Mouse (Mus musculus): ENCODE results near the gene Cd52. TPM values are rescaled to one million over a fixed set of nuclear protein-coding genes. Genes with fewer than 3 reads are reported as not detected.

The Cd52 gene
- polyA plus RNA-seq, 1 experiment from 2014 or later: 10.6 TPM

DNA sequence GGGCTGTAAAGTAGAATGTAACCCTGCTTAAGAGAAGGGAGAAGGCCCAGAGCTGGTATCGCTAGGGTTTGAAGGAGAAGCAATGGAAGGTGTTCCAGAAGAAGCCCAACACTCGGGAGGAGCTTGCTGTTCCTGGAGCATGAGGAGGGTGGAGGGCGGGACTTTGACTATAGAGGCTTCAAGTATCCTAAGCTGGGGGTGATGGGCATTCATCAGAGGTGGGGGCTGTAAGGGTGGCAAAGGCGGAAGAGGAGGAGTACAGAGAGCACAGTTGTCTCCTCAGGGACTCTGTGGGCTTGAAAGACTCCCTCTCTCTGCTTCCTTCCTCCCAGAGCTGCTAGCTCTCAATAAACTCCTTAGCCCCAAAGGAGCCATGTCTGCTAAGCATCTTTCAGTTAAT, 5.4 kb upstream of the Cd52 start:
- Histone ChIP-seq H3K4me2 (replicated peaks) (no peak overlapping the region), H3K9ac (no peak overlapping the region), H3K36me3 (no peaks in the 10 kb centered on the region), H3K9me3 (no peaks in the 10 kb centered on the region), H3K27ac (no peak overlapping the region), H3K27me3 (no peaks in the 10 kb centered on the region), H3K4me3 (no peak overlapping the region), H3K4me1 (peaks cover 5% of the 10 kb centered on the region; the same call in 1 of the 2 replicates)
- no peak for ATAC-seq (ENCODE audit: low FRiP score, low read depth)
- 76% methylated on average over 4 of the region's 4 CpGs for WGBS

DNA sequence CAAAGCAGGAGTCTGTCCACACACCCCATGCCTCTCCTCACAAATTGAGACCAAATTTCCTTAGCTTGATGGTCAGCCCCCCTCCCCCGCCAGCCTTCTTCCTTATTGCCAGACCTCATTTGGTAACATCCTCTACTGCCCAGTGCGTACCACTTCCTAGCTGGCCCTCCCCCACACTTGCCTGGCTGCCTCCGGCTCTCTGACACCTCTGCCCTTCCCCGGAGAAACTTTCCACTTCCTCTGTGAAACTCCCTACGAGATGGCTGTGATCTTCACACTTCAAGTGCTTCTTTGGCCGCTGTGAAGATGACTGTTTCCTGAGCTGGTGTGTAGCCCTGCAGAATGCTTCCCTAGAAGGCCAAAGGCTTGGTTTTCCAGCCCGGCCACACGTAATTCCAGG, 3.7 kb upstream of the Cd52 start:
- H3K4me3 ChIP-seq: no peak overlapping the region
- ATAC-seq (ENCODE audit: low FRiP score, low read depth): no peak
- no peak overlapping the region for H3K9ac ChIP-seq
- peaks cover 5% of the 10 kb centered on the region; the same call in 1 of the 2 replicates for H3K4me1 ChIP-seq
- H3K4me2 ChIP-seq (replicated peaks): no peak overlapping the region
- no peak overlapping the region for H3K27ac ChIP-seq
- no peaks in the 10 kb centered on the region for H3K27me3 ChIP-seq
- WGBS: 32% methylated on average over 8 of the region's 8 CpGs
- no peaks in the 10 kb centered on the region for H3K9me3 ChIP-seq
- H3K36me3 ChIP-seq: no peaks in the 10 kb centered on the region

DNA sequence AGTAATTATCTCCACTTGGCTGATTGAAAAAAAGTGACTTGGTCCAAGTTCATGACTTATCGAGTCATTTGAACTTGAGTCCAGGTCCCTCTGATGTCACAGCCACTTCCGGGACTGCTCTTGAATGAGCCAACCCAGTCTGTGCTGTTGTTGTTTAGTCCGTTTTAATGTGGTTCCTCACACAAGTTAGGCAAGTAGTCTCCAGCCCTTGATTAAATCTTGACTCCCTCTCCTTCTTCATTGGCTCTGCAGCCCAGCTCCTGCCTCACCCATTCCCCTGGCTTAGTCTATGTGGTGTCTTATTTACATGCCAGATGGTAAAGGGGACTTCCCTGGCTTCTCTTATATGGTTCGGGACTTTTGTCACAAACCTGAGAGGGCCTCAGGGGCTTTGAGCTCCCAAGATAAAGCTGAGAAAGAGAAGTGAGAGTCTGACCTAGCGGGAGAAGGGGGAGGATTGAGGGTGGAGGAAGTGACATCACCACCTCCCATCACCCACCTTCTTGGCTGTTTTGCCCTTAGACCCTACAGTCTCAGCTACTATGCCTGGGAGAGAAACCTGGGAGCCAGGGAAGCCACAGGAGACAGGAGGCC, 2.2 kb upstream of the Cd52 start:
- Histone ChIP-seq H3K9ac (no peak overlapping the region), H3K36me3 (no peaks in the 10 kb centered on the region), H3K27ac (no peak overlapping the region), H3K4me1 (no peaks in the 10 kb centered on the region), H3K4me3 (no peak overlapping the region), H3K9me3 (no peaks in the 10 kb centered on the region), H3K4me2 (replicated peaks) (no peak overlapping the region), H3K27me3 (no peaks in the 10 kb centered on the region)
- no peak for ATAC-seq (ENCODE audit: low FRiP score, low read depth)
- WGBS: 71% methylated on average over 5 of the region's 5 CpGs

DNA sequence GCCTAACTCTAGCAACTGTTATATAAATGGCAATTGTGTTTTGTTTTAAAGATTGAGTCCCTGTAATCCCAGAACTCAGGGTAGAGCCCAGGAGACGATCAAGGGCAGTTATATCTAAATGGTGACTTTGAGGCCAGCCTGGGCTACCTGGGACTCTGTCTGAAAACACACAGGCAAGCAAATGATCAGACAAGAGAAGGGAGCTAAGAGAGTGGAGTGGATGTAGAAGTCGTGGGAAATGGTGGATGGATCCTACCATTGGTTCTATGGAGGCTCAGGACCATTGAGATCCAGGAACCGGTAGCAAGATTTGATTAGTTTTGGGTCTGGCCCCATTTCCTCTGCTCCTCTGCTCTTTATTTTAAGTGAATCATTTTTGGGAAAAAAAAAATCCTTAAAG, 1.2 kb upstream of the Cd52 start:
- no peaks in the 10 kb centered on the region for H3K9me3 ChIP-seq
- H3K27me3 ChIP-seq: no peaks in the 10 kb centered on the region
- ATAC-seq (ENCODE audit: low FRiP score, low read depth): no peak
- no peak overlapping the region for H3K9ac ChIP-seq
- H3K27ac ChIP-seq: no peak overlapping the region
- H3K4me1 ChIP-seq: no peaks in the 10 kb centered on the region
- H3K4me3 ChIP-seq: no peak overlapping the region
- no peaks in the 10 kb centered on the region for H3K36me3 ChIP-seq
- WGBS: 83% methylated on average over 3 of the region's 3 CpGs
- no peak overlapping the region for H3K4me2 ChIP-seq (replicated peaks)

DNA sequence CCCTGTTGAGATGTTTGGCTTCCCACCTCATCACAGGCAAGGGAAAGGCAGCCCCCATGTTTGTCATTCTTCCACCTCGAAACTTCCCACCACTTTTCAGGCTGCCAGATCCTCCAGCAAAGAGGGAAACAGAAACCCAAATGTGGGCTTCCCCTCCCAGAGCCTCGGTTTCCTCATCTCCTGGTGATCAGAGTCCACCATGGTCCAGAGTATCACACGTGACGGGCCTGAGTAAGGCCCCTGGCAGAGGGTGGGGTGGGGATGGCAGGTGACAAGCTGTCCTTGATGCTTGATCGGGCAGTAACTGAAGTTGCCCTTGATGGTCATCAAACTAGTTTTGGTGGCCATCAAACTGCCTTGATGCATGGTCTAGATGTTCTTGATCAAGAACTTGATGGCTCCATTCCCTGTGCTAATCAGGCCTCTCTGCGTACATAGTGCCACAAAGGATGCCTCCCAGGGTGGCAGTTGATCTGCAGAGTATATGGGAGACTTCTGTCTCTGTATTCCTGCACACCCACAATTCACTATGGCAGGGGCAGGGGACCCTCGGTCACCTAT, 798 bp downstream of the Cd52 start:
- H3K9ac ChIP-seq: no peak overlapping the region
- ATAC-seq (ENCODE audit: low FRiP score, low read depth): no peak
- no peaks in the 10 kb centered on the region for H3K9me3 ChIP-seq
- H3K27ac ChIP-seq: no peak overlapping the region
- no peak overlapping the region for H3K4me2 ChIP-seq (replicated peaks)
- H3K4me3 ChIP-seq: no peak overlapping the region
- no peaks in the 10 kb centered on the region for H3K4me1 ChIP-seq
- H3K27me3 ChIP-seq: no peaks in the 10 kb centered on the region
- WGBS: 79% methylated on average over 7 of the region's 7 CpGs
- no peaks in the 10 kb centered on the region for H3K36me3 ChIP-seq

DNA sequence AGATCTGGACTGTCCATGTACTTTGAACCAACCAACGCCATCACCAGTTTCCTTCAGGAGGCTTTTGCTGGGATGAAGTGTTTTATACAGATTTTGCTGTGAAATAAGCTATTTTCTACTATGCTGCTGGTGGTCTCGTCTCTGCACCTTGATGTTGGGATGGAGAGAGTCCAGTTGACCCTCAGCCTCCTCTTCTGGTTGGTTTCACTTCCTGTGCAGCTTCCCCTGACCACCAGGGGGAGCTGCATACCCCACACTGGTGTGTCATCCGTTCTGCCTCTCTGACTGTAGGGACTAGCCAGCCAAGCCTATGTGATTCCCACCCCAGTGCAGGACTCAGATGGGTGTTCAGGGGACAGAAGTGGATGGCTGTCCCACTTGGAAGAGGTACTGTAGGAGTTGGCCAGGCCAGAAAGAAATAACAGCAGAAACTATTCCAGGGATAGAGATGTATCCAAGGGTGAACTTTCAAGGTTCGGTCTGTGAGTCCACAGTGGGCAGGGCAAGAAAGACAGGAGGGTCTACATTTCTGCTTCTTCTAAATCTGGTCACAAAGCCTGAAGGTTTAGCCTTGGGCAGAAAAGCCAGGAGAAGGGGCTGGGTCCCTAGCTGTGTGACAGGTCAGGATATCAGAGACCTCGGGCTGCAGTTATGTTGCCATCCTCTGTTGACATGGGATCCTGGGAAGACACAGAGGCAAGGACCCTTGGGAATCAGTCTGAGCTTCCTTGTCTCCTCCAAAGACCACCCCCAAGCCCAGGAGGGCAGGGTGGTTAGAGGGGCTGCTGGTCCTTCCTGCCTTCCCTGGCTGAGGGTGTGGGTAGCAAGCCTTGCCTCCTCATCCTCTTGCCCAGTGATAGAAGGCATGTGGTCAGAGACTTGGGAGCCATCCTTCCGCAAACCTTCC, 2.2 kb downstream of the Cd52 start:
- Histone ChIP-seq H3K4me2 (replicated peaks) (no peak overlapping the region), H3K36me3 (no peaks in the 10 kb centered on the region), H3K9ac (no peak overlapping the region), H3K27me3 (no peaks in the 10 kb centered on the region), H3K4me3 (no peak overlapping the region), H3K9me3 (no peaks in the 10 kb centered on the region), H3K4me1 (no peaks in the 10 kb centered on the region), H3K27ac (no peak overlapping the region)
- WGBS: 73% methylated on average over 6 of the region's 6 CpGs
- ATAC-seq (ENCODE audit: low FRiP score, low read depth): no peak

DNA sequence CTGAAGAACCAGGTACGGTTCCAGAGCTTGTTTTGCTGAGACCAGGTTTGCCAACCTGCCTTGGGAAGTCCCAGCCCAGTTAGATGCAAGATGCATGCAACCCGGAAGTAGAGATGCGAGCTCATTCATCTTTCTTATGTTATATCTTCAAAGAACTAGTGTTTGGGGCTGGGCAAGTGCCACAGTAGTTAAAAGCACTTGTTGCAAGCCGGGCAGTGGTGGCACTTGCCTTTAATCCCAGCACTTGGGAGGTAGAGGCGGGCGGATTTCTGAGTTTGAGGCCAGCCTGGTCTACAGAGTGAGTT, 3.7 kb downstream of the Cd52 start:
- Histone ChIP-seq H3K9me3 (no peaks in the 10 kb centered on the region), H3K9ac (no peak overlapping the region), H3K4me1 (no peaks in the 10 kb centered on the region), H3K36me3 (no peaks in the 10 kb centered on the region), H3K27ac (no peak overlapping the region), H3K27me3 (no peaks in the 10 kb centered on the region), H3K4me3 (no peak overlapping the region), H3K4me2 (replicated peaks) (no peak overlapping the region)
- no peak for ATAC-seq (ENCODE audit: low FRiP score, low read depth)
- WGBS: 81% methylated on average over 6 of the region's 6 CpGs

DNA sequence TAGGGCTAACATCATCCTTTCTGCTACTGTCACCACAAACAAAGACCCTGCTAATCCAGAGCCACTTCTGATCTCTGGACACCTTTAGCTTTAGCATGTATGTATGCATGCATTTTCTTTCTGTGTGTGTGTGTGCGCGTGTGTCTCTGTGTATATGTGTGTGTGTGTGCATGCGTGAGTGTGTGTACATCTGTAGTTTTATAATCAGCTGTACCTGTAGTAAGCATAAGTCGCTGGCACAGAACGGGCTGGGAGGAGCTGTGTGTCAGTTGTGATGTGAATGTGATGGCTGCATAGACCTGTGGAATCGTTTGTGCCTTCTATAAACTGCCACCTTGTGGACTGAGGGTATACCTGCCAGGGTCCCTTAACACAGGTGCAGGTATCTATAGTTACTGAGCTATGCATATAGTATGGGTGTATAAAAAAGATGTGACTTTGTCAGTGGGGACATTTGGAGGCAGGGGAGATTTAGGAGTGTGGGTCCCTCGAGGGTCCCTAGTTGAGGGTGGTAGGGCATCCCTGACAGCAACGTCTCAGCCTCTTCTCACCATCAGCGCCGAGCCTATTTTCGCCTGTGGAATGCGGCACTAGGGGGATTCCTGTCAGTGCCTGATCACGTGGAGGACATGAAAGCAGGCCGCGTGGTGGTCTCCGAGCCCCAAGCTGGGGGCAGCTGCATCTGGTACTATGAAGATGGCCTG, 4.2 kb downstream of the Cd52 start:
- no peaks in the 10 kb centered on the region for H3K9me3 ChIP-seq
- H3K4me1 ChIP-seq: no peaks in the 10 kb centered on the region
- no peaks in the 10 kb centered on the region for H3K27me3 ChIP-seq
- no peak overlapping the region for H3K27ac ChIP-seq
- H3K4me2 ChIP-seq (replicated peaks): no peak overlapping the region
- no peak for ATAC-seq (ENCODE audit: low FRiP score, low read depth)
- no peak overlapping the region for H3K4me3 ChIP-seq
- H3K9ac ChIP-seq: no peak overlapping the region
- H3K36me3 ChIP-seq: no peaks in the 10 kb centered on the region
- 78% methylated on average over 16 of the region's 16 CpGs for WGBS

DNA sequence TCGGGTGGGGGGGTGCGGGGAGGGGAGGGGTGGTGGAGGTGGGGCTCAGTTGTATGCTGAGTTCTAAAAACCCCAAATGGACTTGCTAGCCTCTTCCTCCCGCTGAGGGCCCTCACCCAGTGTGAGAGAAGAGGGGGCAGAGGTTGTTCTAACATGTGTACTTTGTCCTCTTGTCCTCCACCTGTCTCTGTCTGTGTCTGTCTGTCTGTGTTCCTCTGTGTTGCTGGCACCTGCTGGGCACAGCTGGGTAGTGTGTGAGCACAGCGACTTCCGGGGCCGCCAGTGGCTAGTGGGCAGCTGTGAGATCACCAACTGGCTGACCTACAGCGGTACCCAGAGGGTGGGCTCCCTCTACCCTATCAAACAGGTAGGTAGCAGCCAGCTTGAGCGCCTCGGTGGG, 5.9 kb downstream of the Cd52 start:
- no peak overlapping the region for H3K9ac ChIP-seq
- WGBS: 76% methylated on average over 9 of the region's 9 CpGs
- H3K4me3 ChIP-seq: no peak overlapping the region
- H3K36me3 ChIP-seq: no peaks in the 10 kb centered on the region
- no peaks in the 10 kb centered on the region for H3K4me1 ChIP-seq
- ATAC-seq (ENCODE audit: low FRiP score, low read depth): no peak
- no peaks in the 10 kb centered on the region for H3K27me3 ChIP-seq
- no peak overlapping the region for H3K4me2 ChIP-seq (replicated peaks)
- 0 out of 2 replicates have a peak, but pooled peaks cover 3% of the 10 kb centered on the region for H3K9me3 ChIP-seq
- H3K27ac ChIP-seq: no peak overlapping the region

DNA sequence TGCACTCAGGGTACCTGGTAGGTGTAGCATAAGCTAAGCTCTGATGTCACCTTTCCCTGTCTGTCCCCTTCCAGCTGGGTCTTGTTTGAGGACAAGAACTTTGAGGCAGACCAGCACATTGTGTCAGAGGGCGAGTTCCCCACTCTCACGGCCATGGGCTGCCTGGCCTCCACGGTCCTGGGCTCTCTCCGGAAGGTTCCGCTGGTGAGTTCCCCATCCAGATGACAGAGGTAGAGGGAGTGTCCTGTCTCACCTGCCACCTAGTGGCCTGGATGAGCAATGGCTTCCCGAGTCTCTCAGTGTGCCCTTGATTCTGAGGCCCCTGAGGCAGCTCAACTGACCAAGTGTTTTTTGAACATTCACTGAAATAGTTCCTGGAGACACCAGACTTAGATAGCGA, 7.5 kb downstream of the Cd52 start:
- 0 out of 2 replicates have a peak, but pooled peaks cover 1% of the 10 kb centered on the region for H3K4me1 ChIP-seq
- ATAC-seq (ENCODE audit: low FRiP score, low read depth): no peak

DNA sequence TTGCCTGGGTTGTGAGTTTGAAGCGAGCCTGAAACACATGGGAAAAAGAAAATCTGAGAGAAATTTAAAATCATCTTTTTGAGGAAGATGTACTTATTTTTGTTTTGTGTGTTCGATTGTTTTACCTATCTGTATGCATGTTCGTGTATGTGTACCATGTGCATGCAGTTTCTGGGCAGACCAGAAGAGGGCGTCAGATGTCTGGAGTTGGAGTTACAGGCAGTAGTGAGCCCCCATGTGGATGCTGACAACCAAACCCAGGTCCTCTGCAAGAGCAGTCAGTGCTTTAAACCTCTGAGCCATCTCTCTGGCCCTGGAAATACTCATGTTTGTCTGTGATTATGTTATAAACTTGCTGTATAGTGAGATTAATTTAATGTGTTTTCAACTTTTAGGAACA, 9.9 kb downstream of the Cd52 start:
- 85% methylated on average over 4 of the region's 4 CpGs for WGBS
- Histone ChIP-seq H3K9me3 (0 out of 2 replicates have a peak, but pooled peaks cover 3% of the 10 kb centered on the region), H3K4me2 (replicated peaks) (no peak overlapping the region), H3K4me1 (peaks cover 13% of the 10 kb centered on the region; the same call in 1 of the 2 replicates), H3K9ac (no peak overlapping the region), H3K27ac (no peak overlapping the region), H3K36me3 (no peaks in the 10 kb centered on the region), H3K4me3 (no peak overlapping the region), H3K27me3 (peaks cover 31% of the 10 kb centered on the region)
- ATAC-seq (ENCODE audit: low FRiP score, low read depth): no peak

More for the DNA sequence above, 7.5 kb downstream of the Cd52 start:
- WGBS: 51% methylated on average over 7 of the region's 7 CpGs
- Histone ChIP-seq H3K4me3 (no peak overlapping the region), H3K27ac (no peak overlapping the region), H3K4me2 (replicated peaks) (0 out of 2 replicates have a peak overlapping the region, but pooled peaks have one; percentile 17), H3K9me3 (0 out of 2 replicates have a peak, but pooled peaks cover 3% of the 10 kb centered on the region), H3K9ac (no peak overlapping the region; the same call in 1 of the 2 replicates), H3K27me3 (peaks cover 7% of the 10 kb centered on the region), H3K36me3 (no peaks in the 10 kb centered on the region)

DNA sequence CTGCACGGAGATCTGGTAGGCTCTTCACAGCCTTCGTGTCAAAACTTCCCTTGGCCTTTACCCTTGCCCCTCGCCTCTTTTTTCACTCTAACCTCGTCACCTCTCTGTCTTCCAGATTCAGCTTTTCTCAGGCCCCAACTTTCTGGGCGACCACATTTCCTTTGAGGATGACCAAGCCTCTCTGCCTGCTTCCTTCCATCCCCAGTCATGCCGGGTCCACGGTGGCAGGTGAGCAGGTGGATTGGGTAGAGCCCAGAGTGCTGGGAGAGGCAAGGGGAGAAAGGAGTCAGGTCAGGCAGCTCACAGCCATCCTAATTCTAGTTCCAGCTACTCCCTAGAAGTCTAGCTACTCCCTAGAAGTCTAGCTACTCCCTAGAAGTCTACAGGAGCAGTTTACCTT, 12.4 kb downstream of the Cd52 start:
- Histone ChIP-seq H3K9ac (no peak overlapping the region), H3K4me1 (peaks cover 16% of the 10 kb centered on the region; the same call in 1 of the 2 replicates), H3K27ac (no peak overlapping the region), H3K4me3 (peak overlapping the region; percentile 49), H3K36me3 (no peaks in the 10 kb centered on the region), H3K9me3 (0 out of 2 replicates have a peak, but pooled peaks cover 3% of the 10 kb centered on the region), H3K27me3 (peaks cover 34% of the 10 kb centered on the region), H3K4me2 (replicated peaks) (peak overlapping the region; percentile 84)
- WGBS: 5% methylated on average over 7 of the region's 7 CpGs
- no peak for ATAC-seq (ENCODE audit: low FRiP score, low read depth)
